Mouse (Mus musculus) WW6 (cell line): ENCODE data around the gene Slitrk3.
A peak's percentile ranks its signal among the peaks of the same experiment; 100 is the strongest.
"Not testable (repeated sequence)": the region's sequence is repeated elsewhere in the genome, so short reads cannot be mapped to it uniquely, and the experiment has no call there.

Experiments used
- DNase-seq: peaks from one replicate; pipeline ENCODE4 v3.0.0-alpha.2; 2013; ENCODE audit warnings: low read depth, low spot score

Slitrk3 gene

GRCm38 (mm10) chr3:73057197-73057811, at the start of gene Slitrk3:
Gene Slitrk3 (minus strand): TSS chr3:73057803.
- no peak for DNase-seq

GRCm38 (mm10) chr3:73094445-73094844, 36.8 kb upstream of the Slitrk3 start:
- not testable (repeated sequence) for DNase-seq

- DNase-seq = no peak
Observed at GRCm38 (mm10) chr3:73084620-73085019, 27.0 kb upstream of the Slitrk3 start.

GRCm38 (mm10) chr3:73065823-73066755, 8.5 kb upstream of the Slitrk3 start:
- peak; percentile 24 for DNase-seq

DNA sequence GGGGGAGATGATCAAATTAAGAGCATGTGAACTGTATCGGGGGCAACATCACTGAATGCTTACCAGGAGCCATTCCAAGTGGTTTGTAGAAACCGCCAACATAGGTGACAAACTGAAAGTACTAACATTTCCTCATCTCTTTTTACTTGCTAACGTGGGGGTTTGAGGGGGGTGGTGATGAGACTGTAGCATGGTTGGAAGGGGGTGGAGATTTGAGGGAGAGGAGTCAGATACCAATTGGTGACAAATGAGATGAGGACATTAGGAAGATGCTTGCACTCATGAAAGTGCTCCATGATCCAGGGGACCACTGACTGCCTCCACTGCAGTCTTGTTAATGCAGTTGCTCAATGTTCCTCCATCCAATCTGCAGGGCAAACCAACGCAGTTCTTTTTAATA, 587 bp upstream of the Slitrk3 start:
- no peak for DNase-seq

DNA sequence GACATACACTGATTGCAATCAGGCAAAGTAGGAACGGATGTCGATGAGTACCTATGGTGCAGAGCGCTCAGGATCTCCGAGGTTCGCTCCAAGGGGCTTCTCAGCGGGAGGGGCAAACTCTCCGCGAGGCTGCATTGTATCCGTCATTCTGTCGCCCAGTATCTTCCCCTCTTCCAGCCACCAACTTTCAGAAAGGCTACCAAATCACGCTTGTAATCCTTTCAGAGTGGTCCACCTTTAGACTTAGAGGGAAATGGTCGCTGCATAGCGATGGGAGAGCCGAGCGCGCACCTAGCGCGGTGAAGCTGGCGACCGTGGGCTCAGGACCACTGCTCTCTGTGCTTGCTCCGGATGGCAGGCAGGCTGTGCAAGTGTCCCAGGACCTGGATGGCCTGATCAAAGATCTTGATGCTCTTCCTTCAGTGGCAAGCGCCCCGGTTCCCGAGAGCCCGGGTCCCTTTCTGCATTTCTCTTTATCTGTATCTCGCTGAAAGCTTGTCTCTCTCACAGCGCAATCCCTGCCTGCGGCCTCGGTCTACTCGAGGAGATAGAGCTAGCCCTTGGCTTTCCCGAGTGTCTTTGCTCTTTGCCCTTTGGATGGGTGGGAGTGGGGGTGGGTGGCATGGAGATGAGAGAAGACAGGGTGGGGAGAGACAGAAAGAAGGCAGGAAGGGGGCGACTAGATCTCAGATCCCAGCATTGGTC, 959 bp downstream of the Slitrk3 start:
- no peak for DNase-seq

- DNase-seq = no peak
Observed at GRCm38 (mm10) chr3:73056044-73056438, 1.6 kb downstream of the Slitrk3 start.

DNA sequence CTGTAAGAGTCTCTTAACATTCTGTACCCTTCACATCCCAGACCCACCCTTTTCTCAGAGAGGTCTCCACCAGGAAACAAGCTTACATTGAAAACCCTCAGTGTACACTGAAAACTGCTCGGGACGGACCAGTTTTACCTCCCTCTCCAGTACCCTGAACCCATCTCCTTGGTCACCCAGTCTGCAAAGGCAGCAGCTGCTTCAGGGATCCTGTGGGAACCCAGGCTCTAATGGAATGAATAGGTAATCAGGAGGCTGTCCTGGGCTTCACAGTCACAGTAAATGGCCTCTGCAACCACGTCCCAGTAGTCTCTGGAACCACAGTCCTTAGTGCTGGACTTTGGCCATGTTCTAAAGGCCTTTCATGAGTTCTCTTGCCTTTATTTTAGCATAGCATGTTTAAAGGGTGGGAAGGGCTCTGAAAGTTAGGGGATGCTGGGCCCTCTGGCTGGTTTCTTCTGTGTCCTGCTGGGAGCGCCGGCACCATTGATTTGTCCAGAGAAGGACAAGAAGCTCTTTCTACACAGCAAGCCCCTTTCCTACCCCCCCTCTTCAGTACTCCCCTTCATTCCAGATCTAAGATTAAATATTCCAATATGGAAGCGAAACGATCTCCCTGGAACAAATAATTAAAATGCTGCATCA, 2.1 kb downstream of the Slitrk3 start:
- no peak for DNase-seq

- no peak for DNase-seq
Observed at GRCm38 (mm10) chr3:73053451-73053931, 4.1 kb downstream of the Slitrk3 start.

GRCm38 (mm10) chr3:73046248-73046647, 11.4 kb downstream of the Slitrk3 start:
- no peak for DNase-seq

GRCm38 (mm10) chr3:73042256-73042655, 15.3 kb downstream of the Slitrk3 start:
- no peak for DNase-seq

GRCm38 (mm10) chr3:73006045-73006444, 51.6 kb downstream of the Slitrk3 start:
- DNase-seq = no peak

- DNase-seq = no peak
Observed at GRCm38 (mm10) chr3:73002933-73003696, 54.5 kb downstream of the Slitrk3 start.

- DNase-seq = no peak
Observed at GRCm38 (mm10) chr3:72997517-72997916, 60.1 kb downstream of the Slitrk3 start.
